Mouse (Mus musculus) testis, adult 2 months (tissue): ENCODE data around the gene Ano9.

Source experiments
- CTCF ChIP-seq: fragments of 200-500 bp; IDR thresholded peaks from 2 replicates; pipeline ENCODE4 v1.5.1; 2012; ENCODE audit warnings: low read depth, mild to moderate bottlenecking, inconsistent platforms, low read length, moderate library complexity; ENCODE audit not compliant: control insufficient read depth, insufficient read depth, insufficient replicate concordance
- POLR2A ChIP-seq: fragments of 200-500 bp; IDR thresholded peaks from 2 replicates; pipeline ENCODE4 v1.6.1; 2012; ENCODE audit warnings: low read depth, mild to moderate bottlenecking, inconsistent platforms, low read length, moderate library complexity; ENCODE audit not compliant: control insufficient read depth

GRCm38 (mm10) chr7:141148639-141149038, 31.0 kb upstream of the Ano9 start:
- TF ChIP-seq CTCF, result no peak
- TF ChIP-seq POLR2A, result no peak
